Mouse (Mus musculus): ENCODE measurements around the gene Xdh.

DNA sequence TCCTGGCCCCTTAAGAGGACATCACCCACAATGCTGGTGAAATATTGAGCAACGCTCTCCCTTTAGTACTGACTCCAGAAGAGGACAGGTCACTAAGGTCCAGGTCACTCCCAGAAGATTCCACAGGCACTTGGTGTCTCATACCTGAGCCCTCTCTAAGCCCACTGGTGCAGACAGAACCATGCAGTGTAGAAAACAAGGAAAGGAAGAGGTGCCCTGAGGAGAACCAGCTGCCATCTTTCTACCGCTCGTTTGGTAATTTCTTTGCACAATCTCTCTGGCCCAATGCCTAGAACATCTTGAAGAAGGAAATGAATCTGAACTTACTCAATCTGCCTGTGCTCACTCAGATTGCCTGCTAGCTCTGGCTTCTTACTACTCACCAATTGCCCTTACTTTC, 2.0 kb downstream of the Xdh start:
- no peak for TF ChIP-seq CTCF (conservative IDR thresholded peaks at IDR 0.05; ENCODE audit: insufficient read depth, insufficient read length, low read depth, low read length)
- no peak for TF ChIP-seq POLR2A (IDR thresholded peaks at IDR 0.05; ENCODE audit: low read depth, low read length)

Data from kidney, adult 2 months (tissue).